Mouse (Mus musculus) hindbrain, embryonic 13.5 days (tissue): ENCODE results near the gene Adgb. TPM values are rescaled to one million over a fixed set of nuclear protein-coding genes. Genes with fewer than 3 reads are reported as not detected.
A peak's percentile ranks its signal among the peaks of the same experiment; 100 is the strongest.

Source experiments
- ATAC-seq: fragments of 200-750 bp; cut with Nextera tagmentation; 2 replicates; pipeline ENCODE4 v1.8.0; 2017; ENCODE audit warnings: moderate TSS enrichment; ENCODE audit not compliant: low FRiP score
- H3K27ac ChIP-seq: fragments of 300-500 bp; sonication (generic); 2 replicates; pipeline ENCODE4 v1.5.1; 2015; ENCODE audit warnings: inconsistent platforms, mild to moderate bottlenecking, moderate library complexity
- H3K27me3 ChIP-seq: fragments of 300-500 bp; sonication (generic); 2 replicates; pipeline ENCODE4 v1.6.1; 2015; ENCODE audit warnings: mild to moderate bottlenecking, inconsistent platforms
- H3K36me3 ChIP-seq: fragments of 300-500 bp; sonication (generic); 2 replicates; pipeline ENCODE4 v1.6.1; 2015; ENCODE audit warnings: mild to moderate bottlenecking, inconsistent platforms
- H3K4me1 ChIP-seq: fragments of 300-500 bp; sonication (generic); replicated peaks from 2 replicates; pipeline ENCODE4 v1.6.1; 2015; ENCODE audit warnings: inconsistent platforms
- H3K4me2 ChIP-seq: fragments of 300-500 bp; sonication (generic); 2 replicates; pipeline ENCODE4 v1.6.1; 2015; ENCODE audit warnings: inconsistent platforms, mild to moderate bottlenecking, moderate library complexity
- H3K4me3 ChIP-seq: fragments of 300-500 bp; sonication (generic); 2 replicates; pipeline ENCODE4 v1.5.1; 2015; ENCODE audit warnings: mild to moderate bottlenecking, inconsistent platforms
- H3K9ac ChIP-seq: fragments of 300-500 bp; sonication (generic); 2 replicates; pipeline ENCODE4 v1.6.1; 2015; ENCODE audit warnings: mild to moderate bottlenecking, inconsistent platforms
- H3K9me3 ChIP-seq: fragments of 300-500 bp; sonication (generic); 2 replicates; pipeline ENCODE4 v1.6.1; 2016; ENCODE audit warnings: inconsistent platforms
- WGBS: fragments of 180-500 bp; shearing (Covaris S2); methylation state at CpG from one replicate; pipeline ENCODE4 v1.1.7; 2015; 5-methylcytosine and 5-hydroxymethylcytosine counted together
- polyA plus RNA-seq: library from polyadenylated mRNA; unstranded; fragments of >200 nt; fragmentation: Nextera tagmentation; extraction: Ambion mirVana; gene quantifications from 2 replicates; pipeline ENCODE4 v1.2.1, GENCODE M21; 2015

The Adgb gene
- polyA plus RNA-seq, 1 experiment from 2014 or later = 0.22 TPM

GRCm38 (mm10) chr10:10429635-10430034, 42.5 kb downstream of the Adgb start:
- Histone ChIP-seq H3K27ac (no peak overlapping the region), H3K9me3 (no peaks in the 10 kb centered on the region), H3K9ac (no peak overlapping the region), H3K4me2 (no peak overlapping the region), H3K4me1 (no peaks in the 10 kb centered on the region), H3K27me3 (no peaks in the 10 kb centered on the region), H3K4me3 (no peak overlapping the region), H3K36me3 (no peaks in the 10 kb centered on the region)
- ATAC-seq = no peak
- 81% methylated on average over 5 of the region's 5 CpGs for WGBS

GRCm38 (mm10) chr10:10429032-10429431, 43.1 kb downstream of the Adgb start:
- Histone ChIP-seq H3K27ac (no peak overlapping the region), H3K4me1 (no peaks in the 10 kb centered on the region), H3K36me3 (no peaks in the 10 kb centered on the region), H3K9ac (no peak overlapping the region), H3K4me2 (no peak overlapping the region), H3K4me3 (no peak overlapping the region), H3K9me3 (no peaks in the 10 kb centered on the region), H3K27me3 (no peaks in the 10 kb centered on the region)
- ATAC-seq = no peak
- 93% methylated on average over 7 of the region's 7 CpGs for WGBS

DNA sequence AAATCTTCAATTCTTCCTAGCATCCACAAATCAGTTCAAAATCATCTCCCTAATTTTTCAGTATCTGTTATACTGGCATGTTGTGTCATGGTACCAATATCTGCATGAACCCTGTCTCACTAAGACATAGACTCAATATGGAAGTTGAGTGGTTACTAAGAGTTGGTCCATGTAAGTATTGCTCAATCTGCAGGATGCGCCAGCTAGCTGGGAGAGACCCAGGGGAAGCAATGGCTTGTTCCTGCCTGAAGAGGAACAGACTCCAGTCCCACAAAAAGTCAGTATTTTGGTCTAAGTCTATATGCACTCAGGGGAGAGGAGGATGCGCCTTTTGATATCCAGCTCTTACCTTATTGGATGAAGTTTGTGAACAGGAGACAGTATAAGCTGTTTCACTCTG, 47.7 kb downstream of the Adgb start:
- Histone ChIP-seq H3K4me2 (no peak overlapping the region), H3K9ac (no peak overlapping the region), H3K27ac (no peak overlapping the region), H3K9me3 (no peaks in the 10 kb centered on the region), H3K36me3 (no peaks in the 10 kb centered on the region), H3K27me3 (no peaks in the 10 kb centered on the region), H3K4me1 (no peaks in the 10 kb centered on the region), H3K4me3 (no peak overlapping the region)
- WGBS = 99% methylated on average over 2 of the region's 2 CpGs
- ATAC-seq = no peak

DNA sequence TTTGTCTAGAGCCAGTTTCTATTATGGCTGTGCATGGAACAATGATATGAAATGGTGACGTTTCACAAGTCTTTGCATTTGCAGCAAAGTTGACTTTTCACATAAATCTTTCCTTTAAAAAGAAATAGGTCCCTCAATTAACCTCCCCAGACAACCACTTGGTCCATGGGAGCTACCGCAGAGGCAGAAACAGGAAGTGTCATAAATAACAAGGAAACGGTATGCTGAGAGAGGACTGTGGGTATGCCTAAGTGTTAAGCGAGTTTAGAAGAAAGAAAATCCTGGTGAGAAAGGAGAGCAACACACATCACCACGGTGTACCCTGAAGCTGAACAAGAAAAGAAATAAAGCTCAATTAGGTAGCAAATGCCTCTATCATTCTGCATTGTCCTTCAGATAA, 61.1 kb downstream of the Adgb start:
- WGBS = 81% methylated on average over 5 of the region's 5 CpGs
- Histone ChIP-seq H3K4me2 (no peak overlapping the region), H3K9ac (no peak overlapping the region), H3K4me3 (no peak overlapping the region), H3K4me1 (no peaks in the 10 kb centered on the region), H3K27me3 (no peaks in the 10 kb centered on the region), H3K27ac (no peak overlapping the region), H3K36me3 (no peaks in the 10 kb centered on the region), H3K9me3 (no peaks in the 10 kb centered on the region)
- no peak for ATAC-seq

DNA sequence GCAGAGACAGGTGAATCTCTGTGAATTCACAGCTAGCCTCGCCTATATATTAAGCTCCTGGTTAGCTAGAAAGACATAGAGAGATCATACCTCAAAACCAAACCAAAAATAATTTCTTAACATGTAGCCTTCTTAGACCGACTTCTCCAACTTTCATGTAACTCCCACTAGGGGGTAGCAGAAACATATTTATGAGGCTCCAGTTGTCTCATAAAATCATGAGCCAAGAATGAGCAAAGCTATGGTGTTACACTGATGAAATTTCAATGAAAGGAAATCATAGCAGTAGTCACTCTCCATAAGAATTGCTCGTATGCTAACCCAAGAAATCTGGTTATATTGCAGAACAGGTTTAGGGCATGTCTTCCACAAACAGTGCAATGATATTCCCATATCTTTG, 64.0 kb downstream of the Adgb start:
- Histone ChIP-seq H3K4me3 (no peak overlapping the region), H3K4me1 (no peaks in the 10 kb centered on the region), H3K9me3 (no peaks in the 10 kb centered on the region), H3K9ac (no peak overlapping the region), H3K27me3 (no peaks in the 10 kb centered on the region), H3K4me2 (no peak overlapping the region), H3K36me3 (no peaks in the 10 kb centered on the region), H3K27ac (no peak overlapping the region)
- ATAC-seq = peak; percentile 83; the same call in 1 of the 2 replicates
- 54% methylated on average over 3 of the region's 3 CpGs for WGBS

DNA sequence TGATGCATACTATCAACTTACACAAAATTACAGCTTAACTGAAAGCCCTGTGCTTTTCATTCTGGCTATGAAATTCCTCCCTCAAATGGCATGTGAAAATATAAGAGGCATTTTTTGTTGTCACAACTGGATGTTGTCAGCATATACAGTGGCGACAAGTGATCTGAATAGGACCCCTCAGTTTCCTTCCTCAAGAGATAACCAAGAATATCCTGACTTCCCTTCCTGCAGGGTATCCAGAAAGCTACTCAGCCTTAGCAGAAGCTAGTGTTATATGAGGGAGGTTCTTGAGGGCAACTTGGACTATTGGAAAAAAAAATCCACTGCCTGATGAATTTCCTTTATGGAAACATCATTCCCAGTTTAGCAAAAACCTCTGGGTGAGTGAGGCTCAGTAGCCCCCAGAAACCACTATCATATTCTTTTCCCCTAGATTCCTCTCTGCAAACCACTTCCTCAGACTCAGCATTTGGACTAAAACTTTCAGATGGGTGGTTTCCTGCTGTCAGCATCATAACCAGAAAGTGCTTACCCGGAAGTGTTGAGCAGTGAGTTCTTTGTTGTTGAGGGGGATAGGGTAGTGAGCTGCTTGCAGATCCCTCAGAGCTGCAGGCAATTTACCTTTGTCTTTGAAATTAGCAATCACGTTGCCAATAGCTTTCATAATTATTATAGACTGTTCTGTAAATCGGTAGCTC, 76.2 kb downstream of the Adgb start:
- no peaks in the 10 kb centered on the region for H3K36me3 ChIP-seq
- H3K4me2 ChIP-seq = no peak overlapping the region
- no peaks in the 10 kb centered on the region for H3K27me3 ChIP-seq
- no peaks in the 10 kb centered on the region for H3K9me3 ChIP-seq
- H3K9ac ChIP-seq = no peak overlapping the region
- H3K4me3 ChIP-seq = no peak overlapping the region
- H3K27ac ChIP-seq = no peak overlapping the region
- no peaks in the 10 kb centered on the region for H3K4me1 ChIP-seq
- 74% methylated on average over 4 of the region's 4 CpGs for WGBS
- no peak for ATAC-seq

GRCm38 (mm10) chr10:10374629-10375028, 97.5 kb downstream of the Adgb start:
- no peaks in the 10 kb centered on the region for H3K4me1 ChIP-seq
- H3K4me3 ChIP-seq = no peak overlapping the region
- no peaks in the 10 kb centered on the region for H3K27me3 ChIP-seq
- H3K4me2 ChIP-seq = no peak overlapping the region
- 41% methylated on average over 1 of the region's 1 CpGs for WGBS
- H3K9me3 ChIP-seq = no peaks in the 10 kb centered on the region
- no peak for ATAC-seq
- no peak overlapping the region for H3K27ac ChIP-seq
- H3K9ac ChIP-seq = no peak overlapping the region
- H3K36me3 ChIP-seq = no peaks in the 10 kb centered on the region

GRCm38 (mm10) chr10:10364025-10364424, 108.1 kb downstream of the Adgb start:
- no peaks in the 10 kb centered on the region for H3K27me3 ChIP-seq
- H3K4me1 ChIP-seq = no peaks in the 10 kb centered on the region
- ATAC-seq = no peak
- H3K9me3 ChIP-seq = no peaks in the 10 kb centered on the region
- no peaks in the 10 kb centered on the region for H3K36me3 ChIP-seq
- no peak overlapping the region for H3K9ac ChIP-seq
- no peak overlapping the region for H3K4me2 ChIP-seq
- no peak overlapping the region for H3K4me3 ChIP-seq
- WGBS = 82% methylated on average over 1 of the region's 1 CpGs
- no peak overlapping the region for H3K27ac ChIP-seq

- Histone ChIP-seq H3K36me3 (no peaks in the 10 kb centered on the region), H3K27ac (no peak overlapping the region), H3K9ac (no peak overlapping the region), H3K4me3 (no peak overlapping the region), H3K27me3 (no peaks in the 10 kb centered on the region), H3K9me3 (no peaks in the 10 kb centered on the region), H3K4me1 (no peaks in the 10 kb centered on the region), H3K4me2 (no peak overlapping the region)
- peak; percentile 95 for ATAC-seq
- WGBS = 15% methylated on average over 3 of the region's 3 CpGs
These were observed 116.4 kb downstream of the Adgb start for GRCm38 (mm10) chr10:10355605-10356227.

- no peaks in the 10 kb centered on the region for H3K36me3 ChIP-seq
- no peaks in the 10 kb centered on the region for H3K27me3 ChIP-seq
- H3K4me3 ChIP-seq = no peak overlapping the region
- no peak overlapping the region for H3K4me2 ChIP-seq
- H3K9me3 ChIP-seq = no peaks in the 10 kb centered on the region
- no peaks in the 10 kb centered on the region for H3K4me1 ChIP-seq
- 87% methylated on average over 3 of the region's 3 CpGs for WGBS
- H3K9ac ChIP-seq = no peak overlapping the region
- ATAC-seq = no peak
- no peak overlapping the region for H3K27ac ChIP-seq
These were observed 119.9 kb downstream of the Adgb start for GRCm38 (mm10) chr10:10352184-10352583.

GRCm38 (mm10) chr10:10350550-10350949, 121.6 kb downstream of the Adgb start:
- WGBS = 84% methylated on average over 3 of the region's 3 CpGs
- no peaks in the 10 kb centered on the region for H3K4me1 ChIP-seq
- H3K27me3 ChIP-seq = no peaks in the 10 kb centered on the region
- H3K4me2 ChIP-seq = no peak overlapping the region
- H3K9me3 ChIP-seq = no peaks in the 10 kb centered on the region
- no peak overlapping the region for H3K27ac ChIP-seq
- ATAC-seq = no peak
- no peak overlapping the region for H3K9ac ChIP-seq
- H3K4me3 ChIP-seq = no peak overlapping the region
- no peaks in the 10 kb centered on the region for H3K36me3 ChIP-seq

GRCm38 (mm10) chr10:10343930-10344329, 128.2 kb downstream of the Adgb start:
- Histone ChIP-seq H3K27me3 (no peaks in the 10 kb centered on the region), H3K4me3 (no peak overlapping the region), H3K4me1 (no peaks in the 10 kb centered on the region), H3K9ac (no peak overlapping the region), H3K27ac (no peak overlapping the region), H3K36me3 (no peaks in the 10 kb centered on the region), H3K9me3 (no peaks in the 10 kb centered on the region), H3K4me2 (no peak overlapping the region)
- 97% methylated on average over 3 of the region's 3 CpGs for WGBS
- no peak for ATAC-seq

GRCm38 (mm10) chr10:10325560-10325959, 146.6 kb downstream of the Adgb start:
- H3K27me3 ChIP-seq = no peaks in the 10 kb centered on the region
- peaks cover 8% of the 10 kb centered on the region for H3K4me1 ChIP-seq
- no peak overlapping the region for H3K4me2 ChIP-seq
- WGBS = 86% methylated on average over 2 of the region's 2 CpGs
- H3K4me3 ChIP-seq = no peak overlapping the region
- no peaks in the 10 kb centered on the region for H3K9me3 ChIP-seq
- ATAC-seq = no peak
- H3K36me3 ChIP-seq = no peaks in the 10 kb centered on the region
- H3K9ac ChIP-seq = no peak overlapping the region
- H3K27ac ChIP-seq = no peak overlapping the region
